Mouse (Mus musculus) liver, embryonic 16.5 days (tissue): Measurements from ENCODE around the gene Mrpl20. TPM values are rescaled to one million over a fixed set of nuclear protein-coding genes. Genes with fewer than 3 reads are reported as not detected.
A peak's percentile ranks its signal among the peaks of the same experiment; 100 is the strongest.

Experiments
- ATAC-seq: fragments of 200-750 bp; cut with Nextera tagmentation; 2 replicates; pipeline ENCODE4 v1.8.0; 2017; ENCODE audit warnings: low read depth, mild to moderate bottlenecking, moderate number of reproducible peaks, moderate library complexity
- H3K27ac ChIP-seq: fragments of 300-500 bp; sonication (generic); 2 replicates; pipeline ENCODE4 v1.5.1; 2014; ENCODE audit warnings: mild to moderate bottlenecking, low read length
- H3K27me3 ChIP-seq: fragments of 300-500 bp; sonication (generic); 2 replicates; pipeline ENCODE4 v1.6.1; 2014; ENCODE audit warnings: low read depth, low read length, mixed read lengths; ENCODE audit not compliant: control insufficient read depth, insufficient read depth
- H3K36me3 ChIP-seq: fragments of 300-500 bp; sonication (generic); 2 replicates; pipeline ENCODE4 v1.6.1; 2014; ENCODE audit warnings: mild to moderate bottlenecking; ENCODE audit not compliant: control insufficient read depth, insufficient read depth
- H3K4me1 ChIP-seq: fragments of 300-500 bp; sonication (generic); 2 replicates; pipeline ENCODE4 v1.6.1; 2014; ENCODE audit warnings: low read depth, low read length, mixed read lengths; ENCODE audit not compliant: control insufficient read depth
- H3K4me2 ChIP-seq: fragments of 300-500 bp; sonication (generic); 2 replicates; pipeline ENCODE4 v1.6.1; 2014; ENCODE audit warnings: low read depth, low read length, mixed read lengths
- H3K4me3 ChIP-seq: fragments of 300-500 bp; sonication (generic); 2 replicates; pipeline ENCODE4 v1.5.1; 2014; ENCODE audit warnings: low read depth, mild to moderate bottlenecking, low read length
- H3K9ac ChIP-seq: fragments of 300-500 bp; sonication (generic); 2 replicates; pipeline ENCODE4 v1.6.1; 2014; ENCODE audit warnings: low read depth, low read length
- H3K9me3 ChIP-seq: fragments of 300-500 bp; sonication (generic); replicated peaks from 2 replicates; pipeline ENCODE4 v1.6.1; 2016; ENCODE audit warnings: low read length; ENCODE audit not compliant: control insufficient read depth
- WGBS: fragments of 180-500 bp; shearing (Covaris S2); extraction: QIAGEN DNeasy Blood & Tissue Kit; methylation state at CpG from one replicate; pipeline ENCODE4 v1.1.7; 2014; ENCODE audit not compliant: insufficient replicate concordance; 5-methylcytosine and 5-hydroxymethylcytosine counted together
- polyA plus RNA-seq: library from polyadenylated mRNA; unstranded; fragments of >200 nt; fragmentation: Nextera tagmentation; extraction: Ambion mirVana; gene quantifications from 2 replicates; pipeline ENCODE4 v1.2.1, GENCODE M21; 2015

The Mrpl20 gene
- polyA plus RNA-seq, result 115 and 133 TPM in 2 replicates

DNA sequence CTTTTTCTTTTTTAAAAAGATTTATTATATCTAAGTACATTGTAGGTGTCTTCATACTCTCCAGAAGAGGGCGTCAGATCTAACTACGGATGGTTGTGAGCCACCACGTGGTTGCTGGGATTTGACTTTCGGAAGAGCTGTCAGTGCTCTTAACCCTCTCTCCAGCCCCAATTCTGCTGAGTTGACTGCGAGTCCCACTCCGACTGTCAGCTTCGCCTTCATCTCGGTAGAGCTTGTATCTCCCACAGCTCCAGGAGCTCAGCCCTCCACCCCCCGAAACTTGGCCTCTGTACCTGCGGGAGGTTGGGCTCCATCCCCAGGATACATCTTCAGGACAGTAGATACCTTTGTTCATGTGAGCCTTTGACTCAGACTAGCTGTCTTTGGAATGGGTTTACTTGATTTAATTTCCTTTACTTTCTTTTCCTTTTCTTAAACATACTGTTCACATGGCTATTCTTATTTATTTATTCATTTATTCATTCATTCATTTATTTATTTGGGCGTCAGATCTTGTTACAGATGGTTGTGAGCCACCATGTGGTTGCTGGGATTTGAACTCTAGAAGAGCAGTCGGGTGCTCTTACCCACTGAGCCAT is at the start of gene Mrpl20:
TSS of gene Mrpl20 (plus strand) at position 138 of the 599 bp plus-strand sequence.
- Histone ChIP-seq H3K27ac (peak within 1 kb of the TSS; percentile 60), H3K36me3 (peaks cover 8% of the 10 kb centered on the region), H3K27me3 (no peaks in the 10 kb centered on the region), H3K9me3 (no peaks in the 10 kb centered on the region), H3K4me3 (peak within 1 kb of the TSS; percentile 72), H3K9ac (peak within 1 kb of the TSS; percentile 75), H3K4me2 (peak within 1 kb of the TSS; percentile 92), H3K4me1 (peaks cover 17% of the 10 kb centered on the region)
- ATAC-seq, result peak; percentile 31
- 5% methylated on average over 12 of the region's 12 CpGs for WGBS

DNA sequence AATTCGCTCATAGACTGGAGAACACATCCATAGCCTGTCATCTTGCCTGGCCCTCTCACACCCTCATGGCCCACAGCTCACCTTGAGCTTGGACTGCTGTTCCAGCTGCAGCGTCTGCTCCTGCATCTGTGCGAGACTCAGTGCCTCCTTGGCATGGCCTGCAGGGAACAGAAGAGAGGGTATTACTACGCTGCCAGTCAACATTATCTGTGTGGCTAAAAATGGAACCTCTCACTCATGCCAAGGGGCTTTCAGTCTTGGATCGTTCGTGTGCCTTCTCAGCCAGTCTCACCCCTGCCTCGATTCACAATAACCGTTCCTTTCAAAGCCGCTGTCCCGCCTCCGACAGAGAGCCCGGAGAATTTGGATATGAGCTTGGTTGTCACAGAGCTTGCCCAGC is 45.7 kb upstream of the Mrpl20 start:
- ATAC-seq, result no peak
- peaks cover 25% of the 10 kb centered on the region for H3K36me3 ChIP-seq
- no peaks in the 10 kb centered on the region for H3K27me3 ChIP-seq
- no peak overlapping the region for H3K4me2 ChIP-seq
- no peaks in the 10 kb centered on the region for H3K9me3 ChIP-seq
- H3K27ac ChIP-seq, result no peak overlapping the region
- peaks cover 22% of the 10 kb centered on the region for H3K4me1 ChIP-seq
- H3K4me3 ChIP-seq, result no peak overlapping the region
- 83% methylated on average over 12 of the region's 12 CpGs for WGBS
- H3K9ac ChIP-seq, result no peak overlapping the region

DNA sequence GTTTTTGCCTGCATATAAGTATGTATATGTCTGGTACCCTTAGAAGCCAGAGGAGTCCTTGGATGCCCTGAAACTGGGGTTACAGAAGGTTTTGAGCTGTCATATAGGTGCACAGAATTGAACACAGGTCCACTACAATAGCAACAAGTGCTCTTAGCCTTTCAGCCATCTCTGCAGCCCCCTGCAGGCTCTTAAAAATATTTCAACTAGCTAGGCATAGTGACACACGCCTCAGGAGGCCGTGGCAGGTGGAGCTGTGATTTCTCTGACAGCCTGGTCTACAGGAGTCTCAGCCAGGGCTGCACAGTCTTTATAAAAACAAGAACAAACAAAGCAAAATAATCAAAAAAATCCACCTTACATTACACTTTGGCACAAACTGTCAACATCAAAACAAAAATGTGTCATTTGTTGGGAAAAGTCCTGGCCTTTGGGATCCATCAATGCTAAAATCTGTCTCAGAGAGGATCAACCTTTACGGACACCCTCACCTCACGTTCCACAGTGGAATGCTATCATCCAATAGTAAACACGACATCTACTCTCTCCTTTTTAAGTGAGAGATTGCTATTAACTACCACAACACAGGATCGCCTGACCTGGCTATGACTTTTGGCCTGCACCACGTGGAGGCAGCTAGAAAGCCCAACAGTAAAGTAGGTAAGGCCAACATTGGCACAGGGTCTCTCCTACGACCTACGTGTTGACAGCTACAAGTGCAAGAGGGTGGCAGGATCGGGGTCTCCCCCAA is 42.6 kb upstream of the Mrpl20 start:
- no peak for ATAC-seq
- H3K4me3 ChIP-seq, result peak overlapping the region; percentile 83
- no peaks in the 10 kb centered on the region for H3K27me3 ChIP-seq
- peak overlapping the region; percentile 52; the same call in 1 of the 2 replicates for H3K27ac ChIP-seq
- H3K4me2 ChIP-seq, result peak overlapping the region; percentile 100
- H3K4me1 ChIP-seq, result peaks cover 22% of the 10 kb centered on the region
- peaks cover 7% of the 10 kb centered on the region for H3K36me3 ChIP-seq
- H3K9ac ChIP-seq, result peak overlapping the region; percentile 72
- no peaks in the 10 kb centered on the region for H3K9me3 ChIP-seq
- WGBS, result 1% methylated on average over 10 of the region's 10 CpGs

DNA sequence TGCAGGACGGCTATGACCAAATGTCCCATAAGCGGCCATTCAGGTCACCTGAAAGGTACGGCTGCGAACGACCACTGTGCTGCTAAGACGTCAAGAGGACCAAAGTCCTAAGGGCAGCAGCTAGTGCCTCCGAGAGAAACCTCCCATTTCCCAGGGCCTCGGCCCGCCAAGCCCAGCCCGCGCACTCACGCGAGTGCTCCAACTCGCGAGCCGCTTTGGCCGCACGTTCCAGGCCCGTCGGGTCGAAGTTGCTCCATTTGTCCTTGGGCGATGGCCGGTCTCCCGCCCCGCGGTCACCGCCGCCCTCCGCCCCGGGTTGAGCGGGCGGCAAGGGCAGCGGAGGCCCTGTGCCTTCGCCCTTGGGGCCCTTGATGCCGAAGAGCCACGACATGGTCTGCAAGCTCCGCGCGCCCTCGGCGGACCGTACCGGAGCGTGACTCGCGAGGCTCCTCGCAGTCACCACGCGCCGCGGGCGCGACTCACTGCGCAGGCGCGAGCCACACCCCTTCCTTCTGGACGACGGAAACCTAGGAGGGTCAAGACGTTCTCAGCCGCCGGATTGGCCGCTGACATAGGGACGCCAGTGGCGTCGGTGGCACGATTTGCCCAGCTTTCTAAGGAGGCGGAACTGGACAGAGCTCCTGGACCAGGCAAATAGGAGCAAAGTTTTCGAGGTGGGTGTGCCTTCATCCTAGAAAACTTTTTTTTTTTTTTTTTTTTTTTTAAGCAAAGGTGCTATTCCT is 41.9 kb upstream of the Mrpl20 start, which contains the start of gene Atad3a:
TSS of gene Atad3a (minus strand) at position 481 of the 743 bp plus-strand sequence.
- Histone ChIP-seq H3K4me2 (peak within 1 kb of the TSS; percentile 100), H3K9me3 (no peaks in the 10 kb centered on the region), H3K27me3 (no peaks in the 10 kb centered on the region), H3K4me1 (peaks cover 22% of the 10 kb centered on the region), H3K9ac (peak within 1 kb of the TSS; percentile 82), H3K36me3 (no peaks in the 10 kb centered on the region; the same call in 1 of the 2 replicates), H3K4me3 (peak within 1 kb of the TSS; percentile 83), H3K27ac (peak within 1 kb of the TSS; percentile 79)
- WGBS, result under 1% methylated on average over 68 of the region's 68 CpGs
- peak; percentile 98 for ATAC-seq

DNA sequence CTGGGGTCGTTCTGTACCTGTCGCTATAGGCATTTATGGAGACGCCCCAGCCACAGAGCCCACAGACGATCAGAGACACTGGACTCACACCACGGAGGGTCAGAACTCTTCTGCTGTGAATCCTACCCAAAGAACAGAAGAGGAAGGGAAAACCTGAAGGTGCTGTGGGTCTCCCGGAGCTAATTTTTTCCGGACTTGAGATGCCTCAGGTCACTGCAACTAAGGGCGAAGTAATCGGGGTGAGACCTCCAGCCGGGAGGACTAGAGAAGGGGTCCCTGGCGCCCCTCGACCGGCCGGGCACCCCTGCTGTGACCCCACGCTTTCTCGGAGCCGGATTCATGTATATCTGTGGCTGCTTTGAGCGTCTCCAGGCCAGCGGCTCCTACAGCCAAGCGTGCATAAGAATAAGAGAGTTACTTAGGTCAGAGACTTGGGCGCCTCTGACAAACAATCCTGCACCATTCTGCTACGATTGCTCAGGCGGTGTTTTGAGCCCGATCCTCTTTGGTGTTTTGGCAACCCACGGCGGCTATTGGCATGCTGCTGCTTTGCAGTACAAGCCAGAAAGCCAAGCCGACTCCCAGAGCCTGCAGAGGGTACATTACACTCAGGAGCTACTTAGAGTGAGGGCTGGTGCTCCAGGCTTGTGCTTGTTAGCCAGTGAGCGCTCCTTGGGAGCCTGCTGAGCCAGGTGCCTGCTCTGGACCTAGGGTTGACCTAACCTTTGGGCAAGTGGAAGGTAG is 41.1 kb upstream of the Mrpl20 start:
- peak overlapping the region; percentile 100 for H3K4me2 ChIP-seq
- peak overlapping the region; percentile 79 for H3K27ac ChIP-seq
- 1% methylated on average over 28 of the region's 28 CpGs for WGBS
- no peaks in the 10 kb centered on the region; the same call in 1 of the 2 replicates for H3K36me3 ChIP-seq
- peak overlapping the region; percentile 83 for H3K4me3 ChIP-seq
- peaks cover 22% of the 10 kb centered on the region for H3K4me1 ChIP-seq
- H3K27me3 ChIP-seq, result no peaks in the 10 kb centered on the region
- peak overlapping the region; percentile 82 for H3K9ac ChIP-seq
- no peak for ATAC-seq
- H3K9me3 ChIP-seq, result no peaks in the 10 kb centered on the region

DNA sequence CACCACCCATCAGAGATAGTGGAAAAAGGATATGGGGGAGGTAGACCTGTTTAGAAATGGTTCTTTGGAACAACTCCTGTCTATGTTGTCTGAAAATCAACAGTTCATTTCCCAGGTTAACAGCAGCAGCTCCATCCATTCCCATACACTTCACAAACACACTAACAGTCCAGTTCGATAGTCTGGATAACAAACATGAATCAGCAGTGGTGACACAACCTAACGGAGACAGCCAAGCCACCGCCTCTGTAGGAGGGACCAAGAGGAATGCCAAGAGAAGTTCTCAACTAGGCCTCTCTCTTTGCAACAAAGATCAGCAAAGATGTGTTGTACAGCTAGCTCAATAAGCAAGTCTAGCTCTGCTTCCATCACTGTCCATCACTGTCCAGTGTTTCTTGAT is 40.3 kb upstream of the Mrpl20 start:
- Histone ChIP-seq H3K4me2 (no peak overlapping the region), H3K4me1 (peaks cover 22% of the 10 kb centered on the region), H3K9ac (no peak overlapping the region), H3K27me3 (no peaks in the 10 kb centered on the region), H3K4me3 (no peak overlapping the region), H3K27ac (no peak overlapping the region), H3K36me3 (no peaks in the 10 kb centered on the region), H3K9me3 (no peaks in the 10 kb centered on the region)
- WGBS, result 51% methylated on average over 3 of the region's 3 CpGs
- ATAC-seq, result no peak

DNA sequence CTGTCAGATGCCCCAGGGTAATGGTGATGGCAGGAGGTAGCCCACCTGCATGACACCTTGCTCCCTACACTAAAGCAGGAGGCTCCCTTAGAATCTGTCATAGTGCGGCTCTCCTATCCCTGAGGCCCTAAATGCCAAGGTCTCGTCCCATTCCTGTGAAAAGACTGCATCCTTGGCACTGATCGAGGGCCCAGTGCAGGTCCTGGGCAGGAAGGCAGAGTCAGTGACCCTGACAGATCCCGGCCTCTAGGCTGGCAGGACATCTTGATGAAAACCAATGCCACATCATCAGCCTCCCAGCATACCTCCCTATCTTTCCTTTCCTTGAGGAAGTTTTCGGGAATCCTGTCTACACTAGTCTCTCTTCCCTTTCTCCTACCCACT is 33.2 kb upstream of the Mrpl20 start:
- WGBS, result 57% methylated on average over 5 of the region's 5 CpGs
- H3K9ac ChIP-seq, result peak overlapping the region; percentile 75

DNA sequence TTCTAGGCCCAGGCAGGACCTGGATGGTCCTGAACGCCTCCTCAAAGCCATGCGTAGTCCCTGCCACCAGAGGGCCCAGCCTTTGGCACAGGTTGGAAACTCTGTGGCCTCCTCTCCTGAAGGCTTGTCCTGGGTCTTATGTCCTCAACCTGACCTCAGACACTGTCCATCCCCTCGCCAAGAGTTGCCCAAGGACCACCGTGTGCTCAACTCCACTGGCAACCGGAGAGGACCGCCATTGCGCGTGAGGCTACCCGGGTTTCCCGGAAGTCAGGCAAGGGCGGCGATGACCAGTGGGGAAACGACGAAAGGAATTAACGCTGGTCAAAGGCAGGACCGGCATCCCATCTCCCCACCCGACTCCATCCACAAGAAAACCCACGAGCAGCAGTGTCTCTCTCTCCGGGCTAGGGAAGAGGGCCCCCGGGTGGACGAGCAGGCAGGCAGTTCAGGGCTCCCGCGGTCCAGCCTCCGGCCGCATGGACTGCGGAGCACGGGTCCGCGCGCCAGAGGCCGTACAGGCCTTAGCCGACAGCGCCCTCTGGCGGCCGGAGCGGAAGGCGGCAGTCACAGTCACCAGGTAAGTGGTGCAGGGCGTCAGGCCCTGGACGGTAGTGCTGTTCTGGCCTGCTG is 32.7 kb upstream of the Mrpl20 start:
- Histone ChIP-seq H3K4me3 (peak overlapping the region; percentile 67), H3K27me3 (peaks cover 33% of the 10 kb centered on the region), H3K4me1 (peaks cover 20% of the 10 kb centered on the region), H3K36me3 (no peaks in the 10 kb centered on the region), H3K4me2 (peak overlapping the region; percentile 93), H3K9ac (peak overlapping the region; percentile 75), H3K9me3 (no peaks in the 10 kb centered on the region), H3K27ac (peak overlapping the region; percentile 40)
- peak; percentile 86 for ATAC-seq
- under 1% methylated on average over 39 of the region's 39 CpGs for WGBS

More for the DNA sequence above, 33.2 kb upstream of the Mrpl20 start:
- peak overlapping the region; percentile 93 for H3K4me2 ChIP-seq
- peak overlapping the region; percentile 67 for H3K4me3 ChIP-seq
- peaks cover 15% of the 10 kb centered on the region for H3K4me1 ChIP-seq
- H3K27me3 ChIP-seq, result peaks cover 28% of the 10 kb centered on the region
- no peaks in the 10 kb centered on the region for H3K9me3 ChIP-seq
- no peak overlapping the region; the same call in 1 of the 2 replicates for H3K27ac ChIP-seq
- no peak for ATAC-seq
- H3K36me3 ChIP-seq, result no peaks in the 10 kb centered on the region
